Mouse (Mus musculus) brain, embryonic 18.5 days (tissue): ENCODE data around the gene Emc7.

Experiments used
- DNase-seq: peaks from one replicate; pipeline ENCODE4 v3.0.0-alpha.2; 2012; ENCODE audit warnings: low read depth, low spot score

Emc7 gene

GRCm38 (mm10) chr2:112520526-112521482 is 66.0 kb downstream of the Emc7 start:
- no peak for DNase-seq
